Mouse (Mus musculus) liver, embryonic 11.5 days (tissue): ENCODE data around the gene Camta2. TPM values are rescaled to one million over a fixed set of nuclear protein-coding genes. Genes with fewer than 3 reads are reported as not detected.

Experiments used
- ATAC-seq: fragments of 200-750 bp; cut with Nextera tagmentation; replicated peaks from 2 replicates; pipeline ENCODE4 v1.8.0; 2017; ENCODE audit warnings: moderate number of reproducible peaks, mild to moderate bottlenecking, moderate TSS enrichment, moderate library complexity; ENCODE audit not compliant: low FRiP score
- DNase-seq: peaks from one replicate; pipeline ENCODE4 v3.0.0-alpha.2; 2017; ENCODE audit warnings: low spot score
- H3K27ac ChIP-seq: fragments of 300-500 bp; sonication (generic); 2 replicates; pipeline ENCODE4 v1.5.1; 2014; ENCODE audit warnings: mild to moderate bottlenecking, low read depth, low read length, control low read depth
- H3K27me3 ChIP-seq: fragments of 300-500 bp; sonication (generic); replicated peaks from 2 replicates; pipeline ENCODE4 v1.6.1; 2014; ENCODE audit warnings: low read length, mixed read lengths; ENCODE audit not compliant: control insufficient read depth, insufficient read depth
- H3K36me3 ChIP-seq: fragments of 300-500 bp; sonication (generic); 2 replicates; pipeline ENCODE4 v1.6.1; 2014; ENCODE audit warnings: mild to moderate bottlenecking, low read length, moderate library complexity, mixed read lengths; ENCODE audit not compliant: control insufficient read depth, insufficient read depth
- H3K4me1 ChIP-seq: fragments of 300-500 bp; sonication (generic); replicated peaks from 2 replicates; pipeline ENCODE4 v1.6.1; 2014; ENCODE audit warnings: low read length, mixed read lengths; ENCODE audit not compliant: control insufficient read depth, insufficient read depth
- H3K4me2 ChIP-seq: fragments of 300-500 bp; sonication (generic); 2 replicates; pipeline ENCODE4 v1.6.1; 2014; ENCODE audit warnings: mild to moderate bottlenecking, control low read depth, moderate library complexity
- H3K4me3 ChIP-seq: fragments of 300-500 bp; sonication (generic); 2 replicates; pipeline ENCODE4 v1.5.1; 2014; ENCODE audit warnings: low read depth, low read length, control low read depth
- H3K9ac ChIP-seq: fragments of 300-500 bp; sonication (generic); 2 replicates; pipeline ENCODE4 v1.6.1; 2014; ENCODE audit warnings: low read depth, low read length, control low read depth
- H3K9me3 ChIP-seq: fragments of 300-500 bp; sonication (generic); 2 replicates; pipeline ENCODE4 v1.6.1; 2016; ENCODE audit warnings: low read length, inconsistent platforms, mixed read lengths; ENCODE audit not compliant: control insufficient read depth
- WGBS: fragments of 180-500 bp; shearing (Covaris S2); extraction: QIAGEN DNeasy Blood & Tissue Kit; methylation state at CpG from one replicate; pipeline ENCODE4 v1.1.7; 2014; 5-methylcytosine and 5-hydroxymethylcytosine counted together
- polyA plus RNA-seq: library from polyadenylated mRNA; unstranded; fragments of >200 nt; fragmentation: Nextera tagmentation; extraction: Ambion mirVana; gene quantifications from 2 replicates; pipeline ENCODE4 v1.2.1, GENCODE M21; 2014

The Camta2 gene
- polyA plus RNA-seq, 1 experiment from 2014 or later = 13.1 TPM

GRCm38 (mm10) chr11:70718481-70718880 lies 30.6 kb upstream of the Camta2 start:
- no peak for DNase-seq
- Histone ChIP-seq H3K27me3 (no peaks in the 10 kb centered on the region), H3K27ac (no peak overlapping the region), H3K9me3 (no peaks in the 10 kb centered on the region), H3K9ac (no peak overlapping the region), H3K4me1 (no peaks in the 10 kb centered on the region), H3K36me3 (peaks cover 16% of the 10 kb centered on the region; the same call in 1 of the 2 replicates), H3K4me2 (no peak overlapping the region), H3K4me3 (no peak overlapping the region)
- WGBS = 81% methylated on average over 5 of the region's 5 CpGs
- ATAC-seq = no peak

GRCm38 (mm10) chr11:70715832-70716231 lies 27.9 kb upstream of the Camta2 start:
- H3K4me2 ChIP-seq = no peak overlapping the region
- no peak overlapping the region for H3K9ac ChIP-seq
- no peaks in the 10 kb centered on the region for H3K27me3 ChIP-seq
- H3K27ac ChIP-seq = no peak overlapping the region
- peaks cover 10% of the 10 kb centered on the region; the same call in 1 of the 2 replicates for H3K36me3 ChIP-seq
- no peak for DNase-seq
- H3K4me3 ChIP-seq = no peak overlapping the region
- no peaks in the 10 kb centered on the region for H3K4me1 ChIP-seq
- ATAC-seq = no peak
- WGBS = 75% methylated on average over 6 of the region's 6 CpGs
- H3K9me3 ChIP-seq = no peaks in the 10 kb centered on the region

- no peak overlapping the region for H3K4me3 ChIP-seq
- H3K9ac ChIP-seq = no peak overlapping the region
- ATAC-seq (no peak), DNase-seq (no peak)
- no peaks in the 10 kb centered on the region for H3K27me3 ChIP-seq
- H3K9me3 ChIP-seq = no peaks in the 10 kb centered on the region
- H3K4me1 ChIP-seq = no peaks in the 10 kb centered on the region
- H3K27ac ChIP-seq = no peak overlapping the region
- H3K36me3 ChIP-seq = peaks cover 8% of the 10 kb centered on the region; the same call in 1 of the 2 replicates
- WGBS = 79% methylated on average over 6 of the region's 6 CpGs
- no peak overlapping the region for H3K4me2 ChIP-seq
Measured at GRCm38 (mm10) chr11:70713222-70713621, 25.3 kb upstream of the Camta2 start.

- H3K4me1 ChIP-seq = no peaks in the 10 kb centered on the region
- H3K27ac ChIP-seq = no peak overlapping the region
- no peak for DNase-seq
- H3K4me2 ChIP-seq = no peak overlapping the region
- H3K27me3 ChIP-seq = no peaks in the 10 kb centered on the region
- H3K36me3 ChIP-seq = peaks cover 3% of the 10 kb centered on the region; the same call in 1 of the 2 replicates
- no peak for ATAC-seq
- no peak overlapping the region for H3K9ac ChIP-seq
- no peaks in the 10 kb centered on the region for H3K9me3 ChIP-seq
- no peak overlapping the region for H3K4me3 ChIP-seq
- 90% methylated on average over 10 of the region's 10 CpGs for WGBS
Measured at GRCm38 (mm10) chr11:70711026-70711425, 23.1 kb upstream of the Camta2 start.

GRCm38 (mm10) chr11:70706127-70706526 lies 18.2 kb upstream of the Camta2 start:
- H3K9ac ChIP-seq = no peak overlapping the region
- ATAC-seq (no peak), DNase-seq (no peak)
- H3K4me3 ChIP-seq = no peak overlapping the region
- no peaks in the 10 kb centered on the region for H3K9me3 ChIP-seq
- H3K27me3 ChIP-seq = peaks cover 6% of the 10 kb centered on the region; the same call in 1 of the 2 replicates
- 75% methylated on average over 3 of the region's 3 CpGs for WGBS
- no peak overlapping the region for H3K4me2 ChIP-seq
- no peak overlapping the region for H3K27ac ChIP-seq
- H3K36me3 ChIP-seq = peaks cover 6% of the 10 kb centered on the region
- H3K4me1 ChIP-seq = peaks cover 8% of the 10 kb centered on the region; the same call in 1 of the 2 replicates

- Histone ChIP-seq H3K36me3 (peaks cover 6% of the 10 kb centered on the region), H3K4me3 (no peak overlapping the region), H3K4me2 (no peak overlapping the region), H3K9me3 (no peaks in the 10 kb centered on the region), H3K9ac (no peak overlapping the region; the same call in 1 of the 2 replicates), H3K4me1 (peaks cover 10% of the 10 kb centered on the region; the same call in 1 of the 2 replicates), H3K27ac (no peak overlapping the region), H3K27me3 (peaks cover 8% of the 10 kb centered on the region; the same call in 1 of the 2 replicates)
- DNase-seq = no peak
- no peak for ATAC-seq
- 67% methylated on average over 6 of the region's 6 CpGs for WGBS
Measured at GRCm38 (mm10) chr11:70702781-70703180, 14.9 kb upstream of the Camta2 start.

- H3K4me1 ChIP-seq = peaks cover 10% of the 10 kb centered on the region; the same call in 1 of the 2 replicates
- peak overlapping the region; percentile 5; the same call in 1 of the 2 replicates for H3K9ac ChIP-seq
- DNase-seq (no peak), ATAC-seq (no peak)
- WGBS = 80% methylated on average over 6 of the region's 6 CpGs
- H3K4me2 ChIP-seq = peak overlapping the region; percentile 93
- no peak overlapping the region; the same call in 1 of the 2 replicates for H3K4me3 ChIP-seq
- no peaks in the 10 kb centered on the region for H3K9me3 ChIP-seq
- H3K36me3 ChIP-seq = peaks cover 6% of the 10 kb centered on the region
- peaks cover 8% of the 10 kb centered on the region; the same call in 1 of the 2 replicates for H3K27me3 ChIP-seq
- H3K27ac ChIP-seq = no peak overlapping the region
Measured at GRCm38 (mm10) chr11:70701984-70702733, 14.3 kb upstream of the Camta2 start.

- WGBS = 19% methylated on average over 10 of the region's 10 CpGs
- no peak for DNase-seq
- peak overlapping the region; percentile 93 for H3K4me2 ChIP-seq
- peaks cover 10% of the 10 kb centered on the region; the same call in 1 of the 2 replicates for H3K4me1 ChIP-seq
- ATAC-seq = no peak
- H3K9me3 ChIP-seq = no peaks in the 10 kb centered on the region
- H3K36me3 ChIP-seq = peaks cover 3% of the 10 kb centered on the region; the same call in 1 of the 2 replicates
- peak overlapping the region; percentile 86 for H3K4me3 ChIP-seq
- H3K27me3 ChIP-seq = peaks cover 8% of the 10 kb centered on the region; the same call in 1 of the 2 replicates
- H3K9ac ChIP-seq = peak overlapping the region; percentile 88
- H3K27ac ChIP-seq = no peak overlapping the region
Measured at GRCm38 (mm10) chr11:70701221-70701955, 13.5 kb upstream of the Camta2 start.
